Mouse (Mus musculus) layer of hippocampus, adult 9-11 months (tissue): ENCODE results near the gene Enox1.

Experiments
- DNase-seq: peaks from one replicate; pipeline ENCODE4 v3.0.0; 2022

The Enox1 gene

GRCm38 (mm10) chr14:77580106-77580936 is 423.8 kb downstream of the Enox1 start:
- DNase-seq, result peak; percentile 53

GRCm38 (mm10) chr14:77580937-77581270 is 424.3 kb downstream of the Enox1 start:
- peak; percentile 86 for DNase-seq

GRCm38 (mm10) chr14:77581616-77582015 is 425.1 kb downstream of the Enox1 start:
- DNase-seq, result no peak

GRCm38 (mm10) chr14:77584426-77584825 is 427.9 kb downstream of the Enox1 start:
- no peak for DNase-seq

- DNase-seq, result no peak
Observed at GRCm38 (mm10) chr14:77585031-77585800, 428.7 kb downstream of the Enox1 start.

GRCm38 (mm10) chr14:77586033-77586432 is 429.5 kb downstream of the Enox1 start:
- no peak for DNase-seq

GRCm38 (mm10) chr14:77587182-77587581 is 430.6 kb downstream of the Enox1 start:
- DNase-seq, result no peak

- DNase-seq, result no peak
Observed at GRCm38 (mm10) chr14:77593136-77593838, 436.7 kb downstream of the Enox1 start.

- DNase-seq, result no peak
Observed at GRCm38 (mm10) chr14:77596216-77597175, 439.9 kb downstream of the Enox1 start.

GRCm38 (mm10) chr14:77599016-77599704 is 442.6 kb downstream of the Enox1 start:
- DNase-seq, result no peak

GRCm38 (mm10) chr14:77600773-77601172 is 444.2 kb downstream of the Enox1 start:
- DNase-seq, result no peak

GRCm38 (mm10) chr14:77601446-77601845 is 444.9 kb downstream of the Enox1 start:
- DNase-seq, result no peak

- peak; percentile 29 for DNase-seq
Observed at GRCm38 (mm10) chr14:77608182-77608839, 451.7 kb downstream of the Enox1 start.

GRCm38 (mm10) chr14:77615201-77615600 is 458.6 kb downstream of the Enox1 start:
- DNase-seq, result no peak

GRCm38 (mm10) chr14:77617250-77617649 is 460.7 kb downstream of the Enox1 start:
- DNase-seq, result no peak

- no peak for DNase-seq
Observed at GRCm38 (mm10) chr14:77618131-77618805, 461.7 kb downstream of the Enox1 start.

- no peak for DNase-seq
Observed at GRCm38 (mm10) chr14:77621473-77622264, 465.1 kb downstream of the Enox1 start.

GRCm38 (mm10) chr14:77626557-77627507 is 470.3 kb downstream of the Enox1 start:
- no peak for DNase-seq
